Mouse (Mus musculus) testis, adult 2 months (tissue): ENCODE results near the gene Taar7b.

Experiments used
- CTCF ChIP-seq: fragments of 200-500 bp; IDR thresholded peaks from 2 replicates; pipeline ENCODE4 v1.5.1; 2012; ENCODE audit warnings: low read depth, mild to moderate bottlenecking, inconsistent platforms, low read length, moderate library complexity; ENCODE audit not compliant: control insufficient read depth, insufficient read depth, insufficient replicate concordance
- POLR2A ChIP-seq: fragments of 200-500 bp; IDR thresholded peaks from 2 replicates; pipeline ENCODE4 v1.6.1; 2012; ENCODE audit warnings: low read depth, mild to moderate bottlenecking, inconsistent platforms, low read length, moderate library complexity; ENCODE audit not compliant: control insufficient read depth

- no peak for TF ChIP-seq POLR2A
- TF ChIP-seq CTCF = no peak
Observed at GRCm38 (mm10) chr10:23977958-23978357, 21.8 kb upstream of the Taar7b start.
